Mouse (Mus musculus): ENCODE data around the gene Gtf3a.

- no peak for TF ChIP-seq MAFK (IDR thresholded peaks at IDR 0.05; ENCODE audit: insufficient read depth, low read depth, low read length)
- TF ChIP-seq HCFC1 (IDR thresholded peaks at IDR 0.05; ENCODE audit: borderline replicate concordance, insufficient read depth, low read length) = no peak
- no peak for TF ChIP-seq ZC3H11A (IDR thresholded peaks at IDR 0.05; ENCODE audit: borderline replicate concordance, low read depth, low read length)
- no peak for TF ChIP-seq ZNF384 (IDR thresholded peaks at IDR 0.05; ENCODE audit: low read depth, low read length)
Measured at GRCm38 (mm10) chr5:146907533-146907932, 40.9 kb upstream of the Gtf3a start.
